Mouse (Mus musculus): ENCODE measurements around the gene Olfr2.

- no peak for TF ChIP-seq CTCF (IDR thresholded peaks at IDR 0.05; ENCODE audit: borderline replicate concordance, control insufficient read depth, extremely low read depth, insufficient read depth, low read length, poor library complexity)
- TF ChIP-seq POLR2A (IDR thresholded peaks at IDR 0.05; ENCODE audit: control insufficient read depth, extremely low read depth, insufficient read depth, low read length, poor library complexity), result no peak
Measured at GRCm38 (mm10) chr7:106975353-106975752, 30.5 kb downstream of the Olfr2 start, which contains the start of gene Olfr711.

Data from thymus, adult 2 months (tissue).